Mouse (Mus musculus) myocyte (in vitro differentiated cells): ENCODE results near the gene Wwox. TPM values are rescaled to one million over a fixed set of nuclear protein-coding genes. Genes with fewer than 3 reads are reported as not detected.

ENCODE experiments used
- H3K27me3 ChIP-seq: one replicate; pipeline ENCODE4 v1.6.1; 2011; ENCODE audit not compliant: control insufficient read depth, insufficient read depth, insufficient read length
- H3K36me3 ChIP-seq: one replicate; pipeline ENCODE4 v1.6.1; 2011; ENCODE audit not compliant: control insufficient read depth, insufficient read depth
- H3K4me2 ChIP-seq: one replicate; pipeline ENCODE4 v1.6.1; 2011; ENCODE audit warnings: low read depth, control low read depth
- H3K4me3 ChIP-seq: one replicate; pipeline ENCODE4 v1.5.1; 2011; ENCODE audit warnings: mild to moderate bottlenecking, control low read depth, moderate library complexity
- H3K79me2 ChIP-seq: one replicate; pipeline ENCODE4 v1.6.1; 2011; ENCODE audit not compliant: control insufficient read depth, insufficient read depth
- H3ac ChIP-seq: one replicate; pipeline ENCODE4 v1.6.1; 2011; ENCODE audit not compliant: control insufficient read depth, insufficient read length
- CEBPB ChIP-seq: IDR thresholded peaks from 2 replicates; pipeline ENCODE4 v1.6.1; 2011; ENCODE audit warnings: mild to moderate bottlenecking, moderate library complexity; ENCODE audit not compliant: poor library complexity, insufficient read depth, severe bottlenecking
- E2F4 ChIP-seq: IDR thresholded peaks from one replicate; pipeline ENCODE4 v1.6.1; 2011; ENCODE audit warnings: mild to moderate bottlenecking, control low read depth, moderate library complexity; ENCODE audit not compliant: insufficient read depth
- MAX ChIP-seq: IDR thresholded peaks from one replicate; pipeline ENCODE4 v1.6.1; 2011; ENCODE audit warnings: low read depth, mild to moderate bottlenecking, control low read depth
- MYOD1 ChIP-seq, 3 experiments: IDR thresholded peaks; one replicate each; pipeline ENCODE4 v1.6.1; 2011; ENCODE audit warnings: control low read depth in 2 of 3, low read depth in 2 of 3, mild to moderate bottlenecking in 2 of 3, moderate library complexity in 1 of 3; ENCODE audit not compliant: insufficient read length in 2 of 3, control insufficient read depth in 1 of 3
- MYOG ChIP-seq, 3 experiments: IDR thresholded peaks; one replicate each; pipeline ENCODE4 v1.6.1; 2011; ENCODE audit warnings: control low read depth in 2 of 3, low read depth in 2 of 3, mild to moderate bottlenecking in 2 of 3; ENCODE audit not compliant: insufficient read length in 2 of 3, control insufficient read depth in 1 of 3, insufficient read depth in 1 of 3
- POLR2A ChIP-seq: IDR thresholded peaks from one replicate; pipeline ENCODE4 v1.6.1; 2011; ENCODE audit warnings: low read depth, mild to moderate bottlenecking, control low read depth, moderate library complexity; ENCODE audit not compliant: insufficient read length
- POLR2AphosphoS2 ChIP-seq: IDR thresholded peaks from one replicate; pipeline ENCODE4 v1.6.1; 2011; ENCODE audit warnings: low read depth, control low read depth; ENCODE audit not compliant: insufficient read length
- REST ChIP-seq: IDR thresholded peaks from one replicate; pipeline ENCODE4 v1.6.1; 2011; ENCODE audit warnings: mild to moderate bottlenecking, control low read depth, moderate library complexity; ENCODE audit not compliant: insufficient read depth, insufficient read length
- SRF ChIP-seq: IDR thresholded peaks from one replicate; pipeline ENCODE4 v1.6.1; 2011; ENCODE audit warnings: low read depth; ENCODE audit not compliant: control insufficient read depth, insufficient read length
- TCF12 ChIP-seq: IDR thresholded peaks from one replicate; pipeline ENCODE4 v1.6.1; 2011; ENCODE audit warnings: mild to moderate bottlenecking, control low read depth; ENCODE audit not compliant: poor library complexity, insufficient read depth, severe bottlenecking
- TCF3 ChIP-seq: IDR thresholded peaks from one replicate; pipeline ENCODE4 v1.6.1; 2011; ENCODE audit warnings: low read depth, control low read depth; ENCODE audit not compliant: insufficient read length
- USF1 ChIP-seq: IDR thresholded peaks from one replicate; pipeline ENCODE4 v1.6.1; 2011; ENCODE audit warnings: low read depth, mild to moderate bottlenecking, control low read depth, moderate library complexity
- polyA plus RNA-seq: library from polyadenylated mRNA; unstranded; fragments of >200 nt; fragmentation: generic; extraction: Trizol; gene quantifications from one replicate; pipeline ENCODE4 v1.2.1, GENCODE M21; 2012; ENCODE audit warnings: missing spikeins

The Wwox gene
- polyA plus RNA-seq, 1 experiment, result 8.6 TPM

GRCm38 (mm10) chr8:115021731-115022130 lies 582.3 kb downstream of the Wwox start:
- H3K36me3 ChIP-seq, result no peaks in the 10 kb centered on the region
- TF ChIP-seq E2F4, result no peak
- TF ChIP-seq TCF3, result no peak
- no peak for TF ChIP-seq TCF12
- no peak for TF ChIP-seq USF1
- TF ChIP-seq MYOD1 (IDR thresholded peaks at IDR 0.05; ENCODE audit: control insufficient read depth in 1 of 3, insufficient read length in 2 of 3, low read depth in 2 of 3), result no peak
- no peak for TF ChIP-seq SRF
- no peak for TF ChIP-seq POLR2AphosphoS2
- no peak overlapping the region for H3K4me3 ChIP-seq
- H3ac ChIP-seq, result no peak overlapping the region
- H3K79me2 ChIP-seq, result no peaks in the 10 kb centered on the region
- H3K4me2 ChIP-seq, result no peak overlapping the region
- no peaks in the 10 kb centered on the region for H3K27me3 ChIP-seq

- no peaks in the 10 kb centered on the region for H3K79me2 ChIP-seq
- no peaks in the 10 kb centered on the region for H3K27me3 ChIP-seq
- H3ac ChIP-seq, result no peak overlapping the region
- H3K36me3 ChIP-seq, result no peaks in the 10 kb centered on the region
- no peak overlapping the region for H3K4me3 ChIP-seq
- no peak overlapping the region for H3K4me2 ChIP-seq
- no peak for TF ChIP-seq SRF
- TF ChIP-seq TCF12, result no peak
- no peak for TF ChIP-seq TCF3
- no peak for TF ChIP-seq USF1
- TF ChIP-seq CEBPB, result no peak
- TF ChIP-seq REST, result no peak
- TF ChIP-seq E2F4, result no peak
- no peak for TF ChIP-seq MAX
Measured at GRCm38 (mm10) chr8:115024062-115024461, 584.6 kb downstream of the Wwox start.

GRCm38 (mm10) chr8:115025390-115026098 lies 586.1 kb downstream of the Wwox start:
- Histone ChIP-seq H3K79me2 (no peaks in the 10 kb centered on the region), H3ac (no peak overlapping the region), H3K4me2 (no peak overlapping the region), H3K27me3 (no peaks in the 10 kb centered on the region), H3K36me3 (no peaks in the 10 kb centered on the region), H3K4me3 (no peak overlapping the region)
- no peak for TF ChIP-seq POLR2AphosphoS2
- TF ChIP-seq POLR2A, result no peak
- TF ChIP-seq SRF, result no peak
- no peak for TF ChIP-seq REST
- TF ChIP-seq CEBPB, result no peak
- TF ChIP-seq TCF12, result no peak
- TF ChIP-seq E2F4, result no peak

- H3ac ChIP-seq, result no peak overlapping the region
- no peaks in the 10 kb centered on the region for H3K79me2 ChIP-seq
- no peaks in the 10 kb centered on the region for H3K27me3 ChIP-seq
- no peak for TF ChIP-seq POLR2A
- no peak for TF ChIP-seq MYOG (IDR thresholded peaks at IDR 0.05; ENCODE audit: control insufficient read depth in 1 of 3, insufficient read depth in 1 of 3, insufficient read length in 2 of 3, low read depth in 2 of 3)
- TF ChIP-seq REST, result no peak
- no peak for TF ChIP-seq MYOD1 (IDR thresholded peaks at IDR 0.05; ENCODE audit: control insufficient read depth in 1 of 3, insufficient read length in 2 of 3, low read depth in 2 of 3)
- no peak for TF ChIP-seq SRF
- H3K36me3 ChIP-seq, result no peaks in the 10 kb centered on the region
- no peak overlapping the region for H3K4me2 ChIP-seq
- H3K4me3 ChIP-seq, result no peak overlapping the region
Measured at GRCm38 (mm10) chr8:115026201-115026600, 586.7 kb downstream of the Wwox start.

- Histone ChIP-seq H3K4me3 (no peak overlapping the region), H3K27me3 (no peaks in the 10 kb centered on the region), H3K4me2 (no peak overlapping the region), H3ac (no peak overlapping the region), H3K36me3 (no peaks in the 10 kb centered on the region), H3K79me2 (no peaks in the 10 kb centered on the region)
- TF ChIP-seq E2F4 (no peak), POLR2AphosphoS2 (no peak), USF1 (no peak), MYOD1 (IDR thresholded peaks at IDR 0.05; ENCODE audit: control insufficient read depth in 1 of 3, insufficient read length in 2 of 3, low read depth in 2 of 3) (no peak), CEBPB (no peak), TCF3 (no peak), MAX (no peak), REST (no peak), TCF12 (no peak), MYOG (IDR thresholded peaks at IDR 0.05; ENCODE audit: control insufficient read depth in 1 of 3, insufficient read depth in 1 of 3, insufficient read length in 2 of 3, low read depth in 2 of 3) (no peak), POLR2A (no peak), SRF (no peak)
Measured at GRCm38 (mm10) chr8:115033194-115033593, 593.7 kb downstream of the Wwox start.
